Mouse (Mus musculus) cerebellum, postnatal 36 days (tissue): Measurements from ENCODE around the gene Tes.
"Not testable (repeated sequence)": the region's sequence is repeated elsewhere in the genome, so short reads cannot be mapped to it uniquely, and the experiment has no call there.

Experiments used
- DNase-seq, 2 experiments: peaks; one replicate each; pipeline ENCODE4 v3.0.0; 2021 to 2022; ENCODE audit warnings: mixed read lengths in 2 of 2

Gene Tes

DNA sequence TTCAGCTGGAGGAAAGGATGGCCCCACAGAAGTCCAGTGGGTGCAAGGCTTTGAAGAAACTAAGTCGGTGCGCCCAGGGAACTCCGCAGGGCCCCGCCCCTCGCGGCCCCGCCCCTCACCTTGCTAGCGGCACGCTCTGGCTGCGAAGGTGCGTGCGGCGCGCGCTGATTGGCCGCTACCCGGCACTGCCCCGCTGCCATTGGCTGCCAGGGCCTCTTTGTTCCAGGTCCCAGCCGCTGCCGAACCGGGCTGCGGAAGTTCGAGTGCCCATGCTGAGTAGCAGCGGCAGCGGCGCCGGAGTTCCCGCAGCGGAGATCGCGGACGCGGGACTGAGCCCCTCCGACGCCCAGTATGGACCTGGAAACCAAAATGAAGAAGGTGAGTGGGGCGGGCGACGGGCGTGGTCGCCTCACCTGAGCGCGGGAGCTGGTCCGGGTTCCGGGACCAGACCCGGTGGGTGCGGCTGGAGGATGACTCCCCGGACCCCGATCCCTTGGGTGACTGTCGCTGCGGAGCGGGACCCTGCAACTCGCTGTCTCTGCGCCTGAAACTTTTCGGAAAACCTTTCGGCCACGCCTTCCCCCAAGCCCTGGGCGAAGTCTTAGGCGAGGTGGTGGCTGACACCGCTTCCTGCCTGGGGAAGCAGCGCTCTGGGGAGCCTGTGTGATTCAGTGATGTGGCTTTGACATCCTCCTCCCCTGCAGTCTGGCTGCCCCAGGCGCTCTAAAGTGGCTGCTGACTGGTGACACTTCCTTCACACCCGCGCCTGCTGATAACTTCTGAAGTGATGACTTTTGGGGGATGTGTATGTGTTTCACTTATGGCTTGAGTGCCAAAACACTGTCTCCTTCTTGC is at the start of gene Tes:
Tes (plus strand) TSS at position 214 of the 855 bp plus-strand sequence.
- peak; percentile 60 to 68 for DNase-seq

DNA sequence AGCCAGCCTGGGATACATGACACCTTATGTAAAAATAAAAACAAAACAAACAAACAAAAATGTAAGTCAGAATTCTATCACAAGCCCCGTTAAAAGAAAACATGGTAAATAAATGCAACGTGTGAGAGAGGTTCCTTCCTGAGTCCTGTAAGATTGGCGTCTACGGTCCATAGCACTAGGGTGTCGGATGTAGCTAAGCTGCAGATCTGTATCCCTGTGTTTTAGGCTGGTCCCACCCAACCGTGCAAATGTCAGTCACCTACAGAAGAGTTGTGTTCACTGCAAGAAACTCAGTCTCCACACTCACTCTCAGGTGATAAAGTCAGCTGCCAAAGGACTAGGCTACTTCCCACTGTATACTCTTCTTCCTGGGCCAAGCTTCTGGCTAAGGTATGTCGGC is 39.1 kb upstream of the Tes start:
- no peak for DNase-seq

GRCm38 (mm10) chr6:17027572-17027971 is 37.4 kb upstream of the Tes start:
- no peak for DNase-seq

- DNase-seq = no peak
Measured at GRCm38 (mm10) chr6:17028809-17029208, 36.1 kb upstream of the Tes start.

- DNase-seq = no peak
Measured at GRCm38 (mm10) chr6:17032231-17032728, 32.7 kb upstream of the Tes start.

- DNase-seq = no peak
Measured at GRCm38 (mm10) chr6:17034095-17034494, 30.9 kb upstream of the Tes start.

DNA sequence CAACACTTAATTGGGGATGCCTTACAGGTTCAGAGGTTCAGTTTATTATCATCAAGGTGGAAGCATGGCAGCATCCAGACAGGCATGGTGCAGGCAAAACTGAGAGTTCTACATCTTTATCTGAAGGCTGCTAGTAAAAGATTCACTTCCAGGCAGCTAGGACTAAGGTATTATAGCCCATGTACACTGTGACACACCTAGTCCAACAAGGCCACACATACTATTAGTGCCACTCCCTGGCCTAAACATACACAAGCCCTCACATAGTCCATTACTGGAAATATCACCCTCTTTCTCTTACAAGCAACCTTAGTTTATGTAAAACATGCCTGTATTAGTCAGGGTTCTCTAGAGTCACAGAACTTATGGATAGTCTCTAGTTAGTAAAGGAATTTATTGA is 29.7 kb upstream of the Tes start:
- no peak for DNase-seq

DNA sequence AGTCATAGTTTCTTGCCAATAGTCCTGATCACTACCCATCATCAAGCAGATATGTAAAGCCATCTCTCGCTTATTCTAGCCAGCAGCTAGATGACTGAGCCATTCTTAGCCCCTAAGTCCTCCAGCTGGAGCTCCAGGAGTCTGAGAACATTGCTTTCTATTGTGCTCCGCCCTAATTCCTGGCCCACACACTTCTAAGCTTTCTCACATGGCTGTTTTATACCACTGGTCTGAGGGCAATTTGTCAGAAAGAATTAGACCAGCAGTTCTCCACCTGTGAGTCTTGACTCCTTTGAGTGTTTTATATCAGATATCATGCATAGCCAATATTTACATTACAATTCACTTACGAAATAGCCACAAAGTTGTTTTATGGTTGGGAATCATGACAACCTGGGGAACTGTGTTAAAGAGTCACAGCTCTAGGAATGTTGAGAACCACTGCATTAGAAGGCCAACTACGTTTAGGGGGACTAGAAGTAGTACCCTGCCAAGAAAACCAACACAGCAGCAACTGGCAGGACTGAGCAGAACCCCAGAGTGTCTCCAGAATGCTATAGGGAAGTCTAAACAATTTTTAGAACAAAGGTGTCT is 13.4 kb upstream of the Tes start:
- no peak for DNase-seq

- no peak for DNase-seq
Measured at GRCm38 (mm10) chr6:17053028-17053660, 11.8 kb upstream of the Tes start.

GRCm38 (mm10) chr6:17054781-17055180 is 10.2 kb upstream of the Tes start:
- no peak for DNase-seq

DNA sequence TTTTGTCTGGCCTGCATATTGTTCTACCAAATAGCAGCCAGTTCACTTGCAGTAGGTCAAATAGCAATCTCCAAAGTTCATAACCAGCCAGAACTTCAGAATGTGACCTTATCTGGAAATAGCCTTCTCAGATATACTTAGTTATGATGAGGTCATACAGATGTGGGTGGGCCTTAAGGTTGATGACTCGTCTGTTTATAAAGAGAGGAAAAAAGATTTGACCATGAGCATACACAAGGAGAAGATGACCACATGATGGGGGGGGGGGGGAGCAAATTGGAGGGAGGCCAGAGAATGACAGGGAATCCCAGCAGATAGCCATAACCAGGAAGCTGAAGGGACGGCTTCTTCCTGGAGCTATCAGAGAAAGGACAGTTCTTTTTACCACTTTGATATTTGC is 9.3 kb upstream of the Tes start:
- no peak for DNase-seq

GRCm38 (mm10) chr6:17059501-17059900 is 5.4 kb upstream of the Tes start:
- DNase-seq = no peak

GRCm38 (mm10) chr6:17060154-17060553 is 4.8 kb upstream of the Tes start:
- no peak for DNase-seq

GRCm38 (mm10) chr6:17061826-17062225 is 3.1 kb upstream of the Tes start:
- not testable (repeated sequence) for DNase-seq

GRCm38 (mm10) chr6:17062366-17062765 is 2.6 kb upstream of the Tes start:
- DNase-seq = no peak

- no peak for DNase-seq
Measured at GRCm38 (mm10) chr6:17065791-17066169, 831 bp downstream of the Tes start.

GRCm38 (mm10) chr6:17066211-17066940 is 1.4 kb downstream of the Tes start:
- DNase-seq = no peak

DNA sequence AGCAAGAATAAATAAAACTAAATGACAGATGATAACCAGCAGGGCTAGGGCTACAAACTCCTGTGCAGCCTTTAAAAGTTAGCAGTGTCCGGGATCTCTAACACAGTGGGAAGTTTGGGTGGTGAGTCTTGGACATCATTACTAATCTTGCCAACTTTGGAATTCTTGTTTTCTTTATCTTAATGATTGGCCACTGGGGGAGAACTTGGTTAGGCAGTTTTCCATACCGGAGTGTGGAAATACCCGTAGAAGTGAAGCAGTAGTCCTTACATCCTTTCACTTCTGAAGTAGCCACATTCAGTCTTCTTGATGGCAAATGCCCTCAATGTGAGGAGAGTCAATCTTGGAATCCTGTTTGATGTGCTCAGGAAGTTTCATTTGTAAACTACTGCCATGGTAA is 7.0 kb downstream of the Tes start:
- DNase-seq = no peak

DNA sequence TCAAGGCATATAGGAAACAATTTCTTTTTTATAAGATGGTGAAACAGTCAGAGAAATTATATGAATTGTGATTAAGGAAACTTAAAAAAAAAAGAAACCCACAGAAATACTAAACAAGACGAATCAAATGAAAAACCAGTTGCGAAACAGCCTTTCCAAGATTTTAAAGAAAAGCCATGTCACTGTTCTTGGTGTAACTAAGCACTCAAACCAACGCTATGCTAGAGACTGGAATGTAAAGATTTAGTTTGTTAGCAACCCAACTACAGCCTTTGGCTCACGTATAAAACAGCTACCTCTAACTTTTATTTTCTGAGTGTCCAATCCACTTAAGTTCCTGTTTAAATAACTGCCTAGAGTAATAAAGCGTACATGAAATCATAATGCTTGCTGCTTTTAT is 7.4 kb downstream of the Tes start:
- no peak for DNase-seq

GRCm38 (mm10) chr6:17072763-17073484 is 8.0 kb downstream of the Tes start:
- DNase-seq = no peak

- no peak for DNase-seq
Measured at GRCm38 (mm10) chr6:17077270-17077669, 12.3 kb downstream of the Tes start.

- DNase-seq = no peak
Measured at GRCm38 (mm10) chr6:17077720-17078119, 12.8 kb downstream of the Tes start.
